Mouse (Mus musculus) MEL (cell line): ENCODE data around the gene Actbl2. TPM values are rescaled to one million over a fixed set of nuclear protein-coding genes. Genes with fewer than 3 reads are reported as not detected.
A peak's percentile ranks its signal among the peaks of the same experiment; 100 is the strongest.

Experiments used
- DNase-seq: peaks from one replicate; pipeline ENCODE4 v3.0.0; 2011; ENCODE audit warnings: low read depth, low spot score
- H3K27ac ChIP-seq: 2 replicates; pipeline ENCODE4 v1.5.1; 2012; ENCODE audit warnings: low read depth, mild to moderate bottlenecking, control low read depth, low read length, moderate library complexity; ENCODE audit not compliant: control insufficient read depth
- H3K27me3 ChIP-seq, 2 experiments: fragments of 150-350 bp in 1 of 2; sonication (generic) in 1 of 2; 2 replicates each; pipeline ENCODE4 v1.6.1; 2012; ENCODE audit warnings: low read length in 2 of 2, mild to moderate bottlenecking in 2 of 2, improper control_type of control experiment in 1 of 2, moderate library complexity in 1 of 2; ENCODE audit not compliant: insufficient read depth in 2 of 2, control insufficient read depth in 1 of 2
- H3K36me3 ChIP-seq, 2 experiments: 2 replicates each; pipeline ENCODE4 v1.6.1; 2012 to 2014; ENCODE audit warnings: low read length in 2 of 2, improper control_type of control experiment in 1 of 2, inconsistent platforms in 1 of 2, mild to moderate bottlenecking in 1 of 2; ENCODE audit not compliant: insufficient read depth in 2 of 2, control insufficient read depth in 1 of 2
- H3K4me1 ChIP-seq, 2 experiments: fragments of 150-350 bp in 1 of 2; sonication (generic) in 1 of 2; 2 replicates each; pipeline ENCODE4 v1.6.1; 2012; ENCODE audit warnings: low read length in 2 of 2, improper control_type of control experiment in 1 of 2, mild to moderate bottlenecking in 1 of 2; ENCODE audit not compliant: insufficient read depth in 2 of 2, control insufficient read depth in 1 of 2
- H3K4me3 ChIP-seq, 2 experiments: fragments of 150-350 bp in 1 of 2; sonication (generic) in 1 of 2; 2 replicates each; pipeline ENCODE4 v1.5.1; 2012; ENCODE audit warnings: low read depth in 2 of 2, low read length in 2 of 2, mild to moderate bottlenecking in 2 of 2, moderate library complexity in 2 of 2, control low read depth in 1 of 2, improper control_type of control experiment in 1 of 2; ENCODE audit not compliant: control insufficient read depth in 1 of 2, insufficient read depth in 1 of 2
- H3K79me2 ChIP-seq: 2 replicates; pipeline ENCODE4 v1.6.1; 2012; ENCODE audit warnings: mild to moderate bottlenecking, low read length, moderate library complexity; ENCODE audit not compliant: control insufficient read depth, poor library complexity, insufficient read depth
- H3K9ac ChIP-seq: 2 replicates; pipeline ENCODE4 v1.6.1; 2012; ENCODE audit warnings: low read depth, mild to moderate bottlenecking, control low read depth, low read length, moderate library complexity; ENCODE audit not compliant: control insufficient read depth, poor library complexity, severe bottlenecking
- H3K9me3 ChIP-seq: fragments of 150-350 bp; sonication (generic); replicated peaks from 2 replicates; pipeline ENCODE4 v1.6.1; 2012; ENCODE audit warnings: mild to moderate bottlenecking, low read length, improper control_type of control experiment, moderate library complexity; ENCODE audit not compliant: insufficient read depth
- CHD1 ChIP-seq: IDR thresholded peaks from 2 replicates; pipeline ENCODE4 v1.6.1; 2012; ENCODE audit warnings: low read depth, mild to moderate bottlenecking, inconsistent platforms, low read length, improper control_type of control experiment
- CTCF ChIP-seq, 3 experiments: IDR thresholded peaks in 2 of 3; conservative IDR thresholded peaks in 1 of 3; 2 replicates each; pipeline ENCODE4 v1.5.1; 2011 to 2012; ENCODE audit warnings: low read length in 3 of 3, low read depth in 2 of 3, mild to moderate bottlenecking in 2 of 3, improper control_type of control experiment in 1 of 3, inconsistent platforms in 1 of 3, mixed read lengths in 1 of 3, moderate library complexity in 1 of 3; ENCODE audit not compliant: control insufficient read depth in 1 of 3, insufficient read depth in 1 of 3, poor library complexity in 1 of 3, severe bottlenecking in 1 of 3
- E2F4 ChIP-seq: IDR thresholded peaks from 2 replicates; pipeline ENCODE4 v1.6.1; 2011; ENCODE audit warnings: low read depth, low read length, improper control_type of control experiment, borderline replicate concordance
- ELF1 ChIP-seq: IDR thresholded peaks from 2 replicates; pipeline ENCODE4 v1.6.1; 2014; ENCODE audit warnings: low read depth, mild to moderate bottlenecking, inconsistent platforms, low read length, improper control_type of control experiment, moderate library complexity
- GABPA ChIP-seq: IDR thresholded peaks from 2 replicates; pipeline ENCODE4 v1.6.1; 2012; ENCODE audit warnings: low read depth, mild to moderate bottlenecking, inconsistent platforms, low read length, improper control_type of control experiment, moderate library complexity
- KAT2A ChIP-seq: conservative IDR thresholded peaks from 2 replicates; pipeline ENCODE4 v1.6.1; 2012; ENCODE audit warnings: low read depth, low read length, improper control_type of control experiment, inconsistent platforms
- MAFK ChIP-seq: IDR thresholded peaks from 2 replicates; pipeline ENCODE4 v1.6.1; 2011; ENCODE audit warnings: low read depth, mild to moderate bottlenecking, low read length, improper control_type of control experiment, borderline replicate concordance
- MAX ChIP-seq: IDR thresholded peaks from 2 replicates; pipeline ENCODE4 v1.6.1; 2011; ENCODE audit warnings: low read length, improper control_type of control experiment
- MAZ ChIP-seq: IDR thresholded peaks from 2 replicates; pipeline ENCODE4 v1.6.1; 2012; ENCODE audit warnings: low read depth, mild to moderate bottlenecking, inconsistent platforms, low read length, improper control_type of control experiment
- MEF2A ChIP-seq: IDR thresholded peaks from 2 replicates; pipeline ENCODE4 v1.6.1; 2014; ENCODE audit warnings: low read depth, mild to moderate bottlenecking, inconsistent platforms, low read length, improper control_type of control experiment; ENCODE audit not compliant: poor library complexity, insufficient replicate concordance, severe bottlenecking; ENCODE audit errors: extremely low read depth
- MYB ChIP-seq: IDR thresholded peaks from 2 replicates; pipeline ENCODE4 v1.6.1; 2011; ENCODE audit warnings: mild to moderate bottlenecking, low read depth, low read length, improper control_type of control experiment
- NELFE ChIP-seq: IDR thresholded peaks from 2 replicates; pipeline ENCODE4 v1.6.1; 2011; ENCODE audit warnings: low read depth, low read length, improper control_type of control experiment
- RAD21 ChIP-seq: IDR thresholded peaks from 2 replicates; pipeline ENCODE4 v1.6.1; 2011; ENCODE audit warnings: mild to moderate bottlenecking, low read depth, low read length, improper control_type of control experiment
- SIN3A ChIP-seq: IDR thresholded peaks from 2 replicates; pipeline ENCODE4 v1.6.1; 2012; ENCODE audit warnings: low read length, improper control_type of control experiment, inconsistent platforms
- SMC3 ChIP-seq: IDR thresholded peaks from 2 replicates; pipeline ENCODE4 v1.6.1; 2011; ENCODE audit warnings: low read depth, low read length, improper control_type of control experiment
- TCF12 ChIP-seq: IDR thresholded peaks from 2 replicates; pipeline ENCODE4 v1.6.1; 2014; ENCODE audit warnings: low read depth, mild to moderate bottlenecking, inconsistent platforms, low read length, improper control_type of control experiment, moderate library complexity
- UBTF ChIP-seq: IDR thresholded peaks from 2 replicates; pipeline ENCODE4 v1.6.1; 2012; ENCODE audit warnings: low read depth, mild to moderate bottlenecking, inconsistent platforms, low read length, improper control_type of control experiment, moderate library complexity, borderline replicate concordance; ENCODE audit not compliant: insufficient read depth
- USF1 ChIP-seq: IDR thresholded peaks from 2 replicates; pipeline ENCODE4 v1.6.1; 2014; ENCODE audit warnings: low read depth, mild to moderate bottlenecking, inconsistent platforms, low read length, improper control_type of control experiment, moderate library complexity
- ZKSCAN1 ChIP-seq: IDR thresholded peaks from 2 replicates; pipeline ENCODE4 v1.6.1; 2012; ENCODE audit warnings: low read depth, mild to moderate bottlenecking, inconsistent platforms, low read length, improper control_type of control experiment, moderate library complexity
- ZMIZ1 ChIP-seq: IDR thresholded peaks from 2 replicates; pipeline ENCODE4 v1.6.1; 2012; ENCODE audit warnings: low read depth, mild to moderate bottlenecking, inconsistent platforms, low read length, improper control_type of control experiment, moderate library complexity
- ZNF384 ChIP-seq: IDR thresholded peaks from 2 replicates; pipeline ENCODE4 v1.6.1; 2012; ENCODE audit warnings: low read depth, mild to moderate bottlenecking, inconsistent platforms, low read length, improper control_type of control experiment
- polyA plus RNA-seq, 2 experiments: library from polyadenylated mRNA; stranded (reverse) in 1 of 2; unstranded in 1 of 2; fragments of >175 nt in 1 of 2; fragments of >200 nt in 1 of 2; gene quantifications; 2 replicates each; pipeline versions ENCODE4 v1.2.1 to v1.2.4; 2012; ENCODE audit warnings: low replicate concordance in 2 of 2, low read depth in 1 of 2; ENCODE audit not compliant: insufficient read length in 2 of 2, insufficient read depth in 1 of 2, missing spikeins in 1 of 2
- total RNA-seq: library from RNA; depleted of rRNA; stranded (reverse); fragments of 300-350 nt; gene quantifications from 2 replicates; pipeline ENCODE4 v1.2.3, GENCODE M21; 2012

Gene Actbl2
- total and polyA plus RNA-seq, 3 experiments, result not detected

GRCm38 (mm10) chr13:111237865-111238465 lies 16.8 kb upstream of the Actbl2 start:
- Histone ChIP-seq H3K79me2 (no peaks in the 10 kb centered on the region), H3K9ac (no peak overlapping the region)
- peak; percentile 30 for DNase-seq
- TF ChIP-seq MEF2A, result no peak
- TF ChIP-seq CTCF (IDR thresholded peaks at IDR 0.05 in 2 of 3, conservative IDR thresholded peaks at IDR 0.05 in 1 of 3; ENCODE audit: control insufficient read depth in 1 of 3, insufficient read depth in 1 of 3, low read depth in 2 of 3, low read length in 3 of 3, poor library complexity in 1 of 3, severe bottlenecking in 1 of 3), result peak in 2 of 3 experiments; percentile 34 to 61; a peak in 3 of 6 replicates
- TF ChIP-seq NELFE, result no peak
- TF ChIP-seq ZNF384, result no peak
- peak; percentile 65 for TF ChIP-seq RAD21
- TF ChIP-seq UBTF, result no peak
- TF ChIP-seq SMC3, result peak; percentile 50
- TF ChIP-seq SIN3A, result no peak
- TF ChIP-seq, all 39 proteins: peak for 3
- no peak overlapping the region for H3K4me3 ChIP-seq
- no peaks in the 10 kb centered on the region for H3K9me3 ChIP-seq
- H3K27me3 ChIP-seq, result no peaks in the 10 kb centered on the region; a peak in 1 of 4 replicates
- no peaks in the 10 kb centered on the region for H3K36me3 ChIP-seq
- H3K4me1 ChIP-seq, result no peaks in the 10 kb centered on the region
- H3K27ac ChIP-seq, result no peak overlapping the region

DNA sequence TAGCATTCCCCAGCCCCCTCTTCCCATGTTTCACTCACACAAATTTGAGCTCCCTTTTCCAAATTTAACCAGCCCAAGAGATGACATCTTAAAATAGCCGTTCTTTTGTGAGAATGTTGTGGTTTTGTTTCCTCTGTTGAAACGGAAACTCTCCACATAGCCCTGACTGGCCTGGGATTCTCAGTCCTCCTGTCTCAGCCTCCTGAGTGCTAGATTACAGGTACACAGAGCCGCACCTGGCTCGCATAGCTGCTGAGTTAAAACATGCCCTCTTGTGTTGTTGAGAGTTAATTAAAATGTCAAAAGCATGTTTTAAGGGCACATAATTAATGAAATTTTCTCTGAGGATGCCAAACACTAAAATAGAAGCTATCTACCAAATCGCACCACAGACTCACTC lies 3.7 kb upstream of the Actbl2 start:
- Histone ChIP-seq H3K36me3 (no peaks in the 10 kb centered on the region), H3K27me3 (no peaks in the 10 kb centered on the region), H3K79me2 (no peaks in the 10 kb centered on the region), H3K9ac (no peak overlapping the region), H3K27ac (no peak overlapping the region), H3K9me3 (no peaks in the 10 kb centered on the region), H3K4me1 (no peaks in the 10 kb centered on the region), H3K4me3 (no peak overlapping the region)
- DNase-seq, result no peak
- TF ChIP-seq ZMIZ1 (no peak), USF1 (no peak), CHD1 (no peak), TCF12 (no peak), GABPA (no peak), MAZ (no peak), CTCF (IDR thresholded peaks at IDR 0.05 in 2 of 3, conservative IDR thresholded peaks at IDR 0.05 in 1 of 3; ENCODE audit: control insufficient read depth in 1 of 3, insufficient read depth in 1 of 3, low read depth in 2 of 3, low read length in 3 of 3, poor library complexity in 1 of 3, severe bottlenecking in 1 of 3) (no peak), ELF1 (no peak), E2F4 (no peak), MAX (no peak), MAFK (no peak), ZKSCAN1 (no peak), KAT2A (no peak), MYB (no peak)
